Mouse (Mus musculus) lung, postnatal 36 days (tissue): ENCODE data around the gene Hebp1.

ENCODE experiments used
- DNase-seq: peaks from one replicate; pipeline ENCODE4 v3.0.0; 2022; ENCODE audit warnings: mixed read lengths

The Hebp1 gene

DNA sequence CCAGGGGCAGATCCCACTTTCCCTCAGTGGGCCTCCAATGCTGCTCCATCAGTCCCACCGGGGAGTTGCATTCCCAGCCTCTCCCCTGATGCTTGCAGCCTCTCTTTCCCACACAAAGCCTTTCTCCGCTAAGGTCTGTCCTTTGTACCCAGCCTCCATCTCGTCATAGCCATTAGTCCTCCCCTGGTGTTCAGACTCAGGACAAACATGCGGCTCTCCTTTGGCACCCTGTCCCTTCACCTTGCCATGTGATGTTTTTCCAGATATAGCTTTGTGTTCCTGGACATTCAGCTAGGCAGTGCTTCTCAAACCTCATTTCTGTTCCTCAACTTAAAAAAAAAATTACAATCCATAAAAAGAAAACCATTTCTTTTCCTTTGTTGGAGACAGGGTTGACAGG, 39.3 kb downstream of the Hebp1 start:
- no peak for DNase-seq

DNA sequence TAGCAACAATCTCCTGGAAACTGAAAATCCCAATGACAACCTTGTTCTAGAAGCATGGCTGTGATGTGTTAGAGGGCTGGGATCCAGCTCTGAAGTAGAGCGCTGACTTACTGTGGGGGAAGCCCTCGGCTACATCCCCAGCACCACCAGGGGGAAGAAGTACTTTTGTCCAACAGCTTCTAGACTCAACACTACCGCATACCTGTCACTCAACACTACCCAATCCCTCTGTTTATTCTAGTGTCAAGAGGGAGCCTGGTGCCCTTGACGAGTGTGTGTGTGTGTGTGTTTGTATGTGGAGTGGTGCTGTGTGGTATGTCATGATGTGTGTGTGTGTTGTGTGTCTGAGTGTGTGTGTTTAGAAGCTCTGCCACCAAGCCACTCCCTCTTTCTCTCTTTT, 40.3 kb downstream of the Hebp1 start:
- DNase-seq = peak; percentile 33

DNA sequence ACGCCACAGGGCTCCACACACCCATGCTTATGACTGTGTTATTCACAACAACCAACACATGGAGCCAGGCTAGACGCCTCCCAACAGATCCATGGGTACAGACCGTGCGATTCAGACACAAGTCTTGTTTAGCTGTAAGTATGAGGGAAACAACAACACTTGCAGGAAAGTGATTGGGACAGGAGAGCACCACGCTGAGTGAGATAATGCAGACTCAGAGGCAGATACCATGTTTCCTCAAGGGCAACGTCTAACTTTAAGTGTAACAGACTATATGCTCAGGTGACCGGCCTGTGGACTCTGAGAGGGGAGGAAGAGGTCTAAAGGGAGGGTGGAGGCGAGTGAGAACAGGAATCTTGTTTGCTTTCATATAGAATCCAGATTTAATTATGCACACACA, 41.2 kb downstream of the Hebp1 start:
- DNase-seq = no peak

- DNase-seq = no peak
These were observed 44.1 kb downstream of the Hebp1 start for GRCm38 (mm10) chr6:135153719-135154118.

DNA sequence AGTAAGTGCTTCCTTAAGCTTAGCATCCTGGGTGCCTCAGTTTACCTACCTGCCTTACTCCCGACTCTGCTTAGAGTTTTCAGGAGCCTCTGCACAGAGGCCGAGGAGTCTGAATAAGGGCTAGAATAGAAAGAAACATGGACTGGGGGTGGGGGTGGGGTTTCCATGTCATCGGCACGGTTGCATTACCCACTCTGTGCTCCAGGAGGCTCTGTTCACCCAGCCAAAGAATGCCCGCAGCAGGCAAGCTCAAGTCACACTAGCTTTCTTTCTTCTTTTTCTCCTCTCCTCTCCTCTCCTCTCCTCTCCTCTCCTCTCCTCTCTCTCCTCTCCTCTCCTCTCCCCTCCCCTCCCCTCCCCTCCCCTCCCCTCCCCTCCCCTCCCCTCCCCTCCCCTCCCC, 47.5 kb downstream of the Hebp1 start:
- DNase-seq = peak; percentile 38

- DNase-seq = no peak
These were observed 48.1 kb downstream of the Hebp1 start for GRCm38 (mm10) chr6:135149722-135150121.

GRCm38 (mm10) chr6:135149175-135149574, 48.6 kb downstream of the Hebp1 start:
- no peak for DNase-seq

GRCm38 (mm10) chr6:135148506-135148905, 49.3 kb downstream of the Hebp1 start:
- peak; percentile 40 for DNase-seq

DNA sequence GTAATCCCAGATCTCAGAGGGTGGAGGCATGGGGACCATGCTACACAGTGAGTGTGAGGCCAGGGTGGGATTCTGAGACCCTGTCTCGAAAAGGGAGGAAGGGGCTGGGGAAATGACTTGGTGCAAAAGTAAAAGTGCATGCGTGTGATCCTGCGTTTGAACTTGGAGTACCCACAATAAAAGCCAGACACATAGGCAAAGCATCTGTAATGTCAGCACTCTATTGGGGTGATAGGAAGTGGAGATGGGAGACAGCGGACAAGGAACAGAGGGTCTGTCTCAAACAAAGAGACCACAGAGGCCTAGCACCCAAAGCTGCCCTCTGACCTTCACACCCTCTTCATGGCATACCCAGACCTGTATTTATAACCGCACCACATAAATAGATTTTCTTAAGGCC, 51.8 kb downstream of the Hebp1 start:
- DNase-seq = no peak

DNA sequence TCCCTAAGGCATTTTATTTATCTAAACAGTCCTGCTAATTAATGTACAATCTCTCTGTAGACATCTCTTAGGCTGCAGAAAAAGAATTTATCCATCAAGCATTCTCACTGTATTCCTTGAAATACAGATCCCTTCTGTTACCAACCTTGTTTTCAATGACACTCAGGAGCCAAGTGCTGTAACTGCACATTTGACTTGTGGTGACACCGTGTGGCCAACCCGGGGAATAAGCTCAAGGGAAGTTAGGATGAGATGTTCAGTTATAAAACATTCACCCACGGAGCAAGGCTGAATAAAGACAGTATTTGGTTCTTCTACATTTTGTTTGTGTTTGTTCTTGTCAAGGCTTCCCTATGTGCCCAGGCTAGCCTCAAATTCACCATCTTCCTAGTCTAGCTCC, 53.3 kb downstream of the Hebp1 start:
- DNase-seq = peak; percentile 40

- DNase-seq = no peak
These were observed 54.7 kb downstream of the Hebp1 start for GRCm38 (mm10) chr6:135143151-135143550.

- DNase-seq = no peak
These were observed 56.2 kb downstream of the Hebp1 start for GRCm38 (mm10) chr6:135141451-135142147.

DNA sequence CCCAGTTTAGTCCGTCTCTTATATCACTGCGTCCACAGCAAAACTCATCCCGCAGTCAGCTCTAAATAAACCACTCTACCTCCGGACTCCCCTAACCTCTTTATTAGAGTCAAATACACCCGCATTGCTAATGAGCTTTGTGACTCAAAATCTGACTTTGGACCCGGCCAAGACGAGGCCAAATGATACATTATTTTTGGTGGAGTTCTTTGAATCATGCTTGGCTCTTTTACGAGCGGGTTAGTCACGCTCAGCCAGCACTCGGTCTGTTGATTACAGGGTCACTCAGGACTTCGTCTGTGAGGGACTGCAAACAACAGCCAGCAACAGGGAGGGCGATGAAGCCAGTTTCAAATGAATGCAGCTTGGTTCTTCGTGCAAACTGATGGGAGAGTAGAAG, 59.1 kb downstream of the Hebp1 start:
- DNase-seq = no peak

DNA sequence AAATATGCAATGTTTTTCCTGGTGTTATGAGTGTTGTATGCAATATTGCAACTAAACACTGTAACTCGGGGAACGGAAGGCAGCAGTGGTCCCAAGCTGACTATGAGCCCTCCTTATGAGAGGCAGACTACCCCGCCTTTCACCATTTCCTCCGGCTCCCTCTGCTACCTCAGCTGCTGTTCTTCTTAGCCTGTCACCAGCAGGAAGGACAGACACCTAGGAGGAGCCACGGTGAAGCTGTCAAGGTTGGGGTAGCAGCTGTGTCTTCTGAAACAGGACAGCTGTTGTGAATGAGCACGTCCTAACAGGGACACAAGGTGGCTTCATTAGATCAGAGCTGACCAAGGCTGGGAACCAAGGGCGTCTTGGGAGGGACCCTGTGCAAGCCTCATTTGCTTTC, 59.6 kb downstream of the Hebp1 start:
- DNase-seq = no peak

DNA sequence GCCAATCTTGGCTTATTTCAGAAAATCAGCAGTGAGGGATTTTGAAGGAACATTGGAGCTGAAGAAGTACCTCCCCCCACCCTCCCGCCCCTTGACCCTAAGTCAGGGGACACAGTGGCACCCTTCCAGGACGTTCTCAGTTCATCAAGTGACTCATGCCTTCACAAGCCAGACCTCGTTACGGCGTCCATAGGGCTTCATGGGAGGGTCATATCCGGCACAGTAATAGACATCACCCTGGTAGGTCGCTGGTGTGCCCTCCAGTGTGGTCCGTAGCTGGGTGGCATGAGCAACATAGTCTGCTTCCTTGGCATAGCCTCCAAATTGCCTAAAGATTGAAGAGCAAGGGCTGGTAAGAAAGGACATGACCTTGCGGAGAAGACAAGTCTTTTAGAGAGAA, 60.1 kb downstream of the Hebp1 start:
- peak; percentile 30 for DNase-seq

DNA sequence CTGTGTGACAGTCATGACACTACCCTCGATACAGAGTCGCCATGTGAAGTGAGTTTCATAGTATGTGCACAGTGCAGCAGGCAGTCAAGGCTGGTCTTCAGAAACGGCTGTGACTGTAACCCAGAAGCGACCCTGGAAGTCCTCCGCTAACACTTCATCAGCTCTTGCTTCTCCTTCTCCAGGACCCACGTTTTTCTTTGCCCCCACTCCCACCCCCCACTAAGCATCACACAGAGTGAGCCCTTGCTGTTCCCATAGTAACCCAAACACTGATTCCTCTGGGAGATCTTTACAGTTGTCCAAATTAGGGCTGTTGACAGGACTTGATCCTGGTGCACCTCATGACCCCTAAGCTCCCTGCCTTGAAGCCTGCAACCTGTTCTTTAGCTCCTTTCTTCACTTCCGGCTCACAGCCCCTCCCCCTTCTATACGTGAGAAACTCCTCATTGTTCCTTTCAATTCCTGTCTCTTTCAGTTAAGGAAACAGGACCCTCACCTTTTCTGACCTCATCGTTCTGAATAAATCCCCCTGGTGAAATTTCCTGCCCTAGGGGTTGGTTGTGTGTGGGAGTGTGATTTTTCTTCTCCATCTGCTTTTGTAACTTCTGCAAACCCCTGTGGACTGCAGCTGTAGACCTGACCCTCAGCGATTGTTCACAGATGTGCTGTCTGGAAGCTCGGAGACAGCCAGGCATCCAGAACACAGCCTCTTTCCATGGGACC, 61.2 kb downstream of the Hebp1 start:
- DNase-seq = no peak

DNA sequence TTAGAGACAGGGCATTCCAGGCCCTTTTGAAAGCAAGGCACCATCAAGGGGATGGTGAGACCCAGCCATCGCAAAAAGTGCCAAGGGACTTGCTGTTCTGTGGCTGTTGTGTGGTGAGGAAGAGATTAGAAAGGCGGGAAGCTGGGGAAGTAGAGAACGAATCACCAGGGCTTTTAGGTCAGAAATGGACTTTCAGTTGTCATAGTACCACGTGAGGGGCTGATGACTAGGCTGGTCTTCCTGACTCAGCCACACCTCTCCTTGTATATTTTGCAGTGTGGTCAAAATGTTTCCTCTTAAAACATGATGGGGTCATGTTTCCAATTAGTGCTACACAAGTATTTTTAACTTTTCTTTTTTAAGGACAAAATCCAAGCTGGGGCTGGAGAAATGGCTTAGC, 62.1 kb downstream of the Hebp1 start:
- no peak for DNase-seq

- DNase-seq = no peak
These were observed 64.3 kb downstream of the Hebp1 start for GRCm38 (mm10) chr6:135133486-135133885.

- DNase-seq = no peak
These were observed 64.7 kb downstream of the Hebp1 start for GRCm38 (mm10) chr6:135133086-135133485.

- DNase-seq = no peak
These were observed 73.0 kb downstream of the Hebp1 start for GRCm38 (mm10) chr6:135124755-135125380.

DNA sequence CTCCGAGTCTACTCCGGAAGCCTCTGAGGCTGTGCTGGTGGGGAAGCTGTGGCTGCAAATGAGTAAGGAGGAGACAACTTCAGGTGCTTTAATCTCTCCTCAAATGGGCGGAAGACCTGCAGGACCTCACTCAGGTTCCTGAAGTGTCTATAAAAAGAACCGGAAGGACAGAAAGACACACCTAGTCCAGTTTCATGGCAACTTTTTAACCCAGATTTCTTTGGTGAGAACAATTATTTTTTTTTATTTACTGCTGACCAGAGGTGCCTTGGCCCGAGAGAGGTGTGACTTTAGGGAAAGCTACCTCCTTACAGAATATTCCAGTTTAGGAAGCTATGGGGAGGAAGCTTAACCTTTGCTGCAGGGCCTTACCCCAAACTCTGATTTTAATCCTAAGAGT, 79.6 kb downstream of the Hebp1 start, which contains the start of gene Gprc5d:
Gene Gprc5d (minus strand): TSS at position 101 of the 400 bp plus-strand sequence.
- no peak for DNase-seq

- DNase-seq = no peak
These were observed 81.3 kb downstream of the Hebp1 start for GRCm38 (mm10) chr6:135116479-135116878.

DNA sequence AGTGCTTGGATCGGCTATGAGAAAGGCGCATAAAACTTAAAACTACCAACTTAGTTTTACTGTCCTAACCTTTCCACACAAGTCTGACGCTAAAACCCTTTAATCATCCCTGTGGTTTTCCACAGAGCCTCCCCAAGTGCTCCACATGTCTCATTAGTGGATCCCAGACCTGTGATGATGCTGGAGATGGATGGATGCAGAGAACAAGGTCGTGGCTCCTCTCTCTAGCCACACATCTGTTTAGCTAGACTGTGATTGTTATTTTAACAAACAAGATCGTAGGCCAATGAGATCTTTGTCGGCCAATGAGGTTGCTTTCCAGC, 84.7 kb downstream of the Hebp1 start:
- DNase-seq = no peak

DNA sequence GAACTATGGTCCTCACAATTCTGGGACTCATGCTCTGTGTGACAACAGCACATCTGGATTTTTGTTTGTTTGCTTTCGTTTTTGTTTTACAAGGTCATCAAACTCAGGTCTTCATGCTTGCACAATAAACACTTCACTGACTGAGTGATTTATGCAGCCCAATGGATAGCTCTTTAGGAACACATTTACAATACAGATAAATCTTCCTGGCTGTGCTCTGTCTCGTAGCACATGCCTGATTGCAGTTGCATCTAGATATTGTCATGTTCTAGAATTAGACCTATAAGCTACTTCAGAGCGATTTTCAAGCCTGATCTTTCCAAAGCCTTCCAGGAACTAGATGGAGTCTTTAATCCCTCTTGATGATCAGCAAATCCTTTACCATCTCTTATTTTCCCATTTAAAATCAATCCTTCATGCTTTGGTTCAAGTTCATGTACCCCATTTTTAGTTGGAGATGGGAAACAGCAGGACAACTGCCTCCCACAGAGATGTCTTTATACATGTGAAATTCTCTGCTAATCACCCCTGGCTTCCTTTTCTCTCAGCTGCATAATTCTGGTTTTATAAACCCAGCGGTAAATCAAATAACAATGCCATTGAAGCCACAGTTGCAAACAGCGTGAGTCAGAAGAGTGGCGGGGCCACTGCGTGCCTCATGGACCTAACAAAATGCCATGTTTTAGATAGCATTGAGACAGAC, 85.3 kb downstream of the Hebp1 start:
- no peak for DNase-seq
